Mouse (Mus musculus): ENCODE data around the gene Ank3.

DNA sequence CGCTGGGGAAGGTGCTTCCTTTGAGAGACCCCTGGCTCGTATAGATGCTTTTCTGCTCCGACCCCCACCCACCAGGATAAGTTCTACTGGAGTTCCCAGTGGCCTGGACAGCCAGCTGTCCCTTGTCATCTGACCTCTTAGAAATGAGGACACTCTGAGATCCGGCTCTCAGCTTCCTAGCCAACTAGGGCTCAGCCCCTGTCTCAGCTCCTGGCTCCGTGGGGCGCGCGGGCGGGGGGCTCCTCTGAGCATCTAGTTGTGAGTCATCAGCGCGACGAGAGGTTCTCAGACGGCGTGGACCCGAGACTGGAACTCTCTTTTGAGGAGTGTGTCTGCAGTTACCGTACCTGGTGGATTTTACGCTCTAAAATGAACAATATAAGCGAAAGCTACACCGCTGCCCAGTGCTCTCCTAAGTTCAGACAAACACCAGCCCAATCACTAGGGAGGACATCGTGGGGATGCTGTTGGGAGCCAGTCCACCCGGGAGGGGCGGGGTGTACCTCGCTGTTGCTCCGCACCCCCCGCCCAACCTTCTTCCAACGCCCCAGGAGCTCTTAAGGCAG, 293 bp upstream of the Ank3 start:
- no peak for TF ChIP-seq CTCF (conservative IDR thresholded peaks at IDR 0.05; ENCODE audit: insufficient read depth, insufficient read length, low read depth, low read length)
- no peak for TF ChIP-seq POLR2A (IDR thresholded peaks at IDR 0.05; ENCODE audit: low read depth, low read length)
